Mouse (Mus musculus) olfactory bulb, adult 2 months (tissue): ENCODE data around the gene Arhgef3.

Source experiments
- CTCF ChIP-seq: fragments of 200-500 bp; IDR thresholded peaks from 2 replicates; pipeline ENCODE4 v1.5.1; 2012; ENCODE audit warnings: low read depth, mild to moderate bottlenecking, low read length, moderate library complexity; ENCODE audit not compliant: insufficient read depth
- POLR2A ChIP-seq: fragments of 200-500 bp; IDR thresholded peaks from 2 replicates; pipeline ENCODE4 v1.6.1; 2012; ENCODE audit warnings: mild to moderate bottlenecking, low read depth, low read length, moderate library complexity; ENCODE audit not compliant: insufficient read depth

- TF ChIP-seq CTCF (no peak), POLR2A (no peak)
Observed at GRCm38 (mm10) chr14:27332359-27332987, 217.8 kb downstream of the Arhgef3 start.
